Mouse (Mus musculus): ENCODE results near the gene Id2. TPM values are rescaled to one million over a fixed set of nuclear protein-coding genes. Genes with fewer than 3 reads are reported as not detected.

The Id2 gene
- total RNA-seq, 1 experiment, result 14.5 TPM

- peaks cover 2 to 6% of the 10 kb centered on the region in 2 experiments for H3K4me1 ChIP-seq (ENCODE audit: control insufficient read depth in 2 of 2, insufficient read depth in 2 of 2, low read length in 2 of 2, poor library complexity in 1 of 2)
- no peak overlapping the region for H3K27ac ChIP-seq (ENCODE audit: insufficient read depth, low read depth, low read length, poor library complexity, severe bottlenecking)
- no peak overlapping the region for H3K4me3 ChIP-seq (ENCODE audit: insufficient read depth in 1 of 2, low read depth in 1 of 2, low read length in 2 of 2, poor library complexity in 1 of 2, severe bottlenecking in 1 of 2)
- H3K36me3 ChIP-seq (ENCODE audit: control insufficient read depth, insufficient read depth, low read length, poor library complexity, severe bottlenecking), result no peaks in the 10 kb centered on the region
- no peaks in the 10 kb centered on the region for H3K9me3 ChIP-seq (ENCODE audit: control insufficient read depth, insufficient read depth, low read depth, low read length)
- in situ Hi-C loops (cut with MboI; ENCODE audit: low sequenced_read_pairs in 2 of 2, unreplicated experiment in 2 of 2), result no loop called here
- no peak overlapping the region for H3K9ac ChIP-seq (ENCODE audit: insufficient read depth, low read depth, low read length, poor library complexity, severe bottlenecking)
- no peak for DNase-seq (ENCODE audit: low read depth, low spot score)
- TF ChIP-seq CHD2 (IDR thresholded peaks at IDR 0.05; ENCODE audit: low read depth, low read length), result no peak
- no peak for TF ChIP-seq HCFC1 (IDR thresholded peaks at IDR 0.05; ENCODE audit: borderline replicate concordance, insufficient read depth, low read length)
- no peak for TF ChIP-seq ZNF384 (IDR thresholded peaks at IDR 0.05; ENCODE audit: low read depth, low read length)
- TF ChIP-seq MAFK (IDR thresholded peaks at IDR 0.05; ENCODE audit: insufficient read depth, low read depth, low read length), result no peak
- TF ChIP-seq ZC3H11A (IDR thresholded peaks at IDR 0.05; ENCODE audit: borderline replicate concordance, low read depth, low read length), result no peak
These were observed 22.3 kb upstream of the Id2 start for GRCm38 (mm10) chr12:25119278-25119677.

GRCm38 (mm10) chr12:25117856-25118511 is 21.0 kb upstream of the Id2 start:
- DNase-seq (ENCODE audit: low read depth, low spot score), result no peak
- Histone ChIP-seq H3K9me3 (ENCODE audit: control insufficient read depth, insufficient read depth, low read depth, low read length) (no peaks in the 10 kb centered on the region), H3K27ac (ENCODE audit: insufficient read depth, low read depth, low read length, poor library complexity, severe bottlenecking) (no peak overlapping the region), H3K9ac (ENCODE audit: insufficient read depth, low read depth, low read length, poor library complexity, severe bottlenecking) (no peak overlapping the region), H3K36me3 (ENCODE audit: control insufficient read depth, insufficient read depth, low read length, poor library complexity, severe bottlenecking) (no peaks in the 10 kb centered on the region), H3K4me1 (ENCODE audit: control insufficient read depth in 2 of 2, insufficient read depth in 2 of 2, low read length in 2 of 2, poor library complexity in 1 of 2) (peaks cover 0 to 2% of the 10 kb centered on the region in 2 experiments; a peak in 2 of 4 replicates), H3K4me3 (ENCODE audit: insufficient read depth in 1 of 2, low read depth in 1 of 2, low read length in 2 of 2, poor library complexity in 1 of 2, severe bottlenecking in 1 of 2) (no peak overlapping the region)
- in situ Hi-C loops (cut with MboI; ENCODE audit: low sequenced_read_pairs in 2 of 2, unreplicated experiment in 2 of 2), result no loop called here
- TF ChIP-seq MAFK (IDR thresholded peaks at IDR 0.05; ENCODE audit: insufficient read depth, low read depth, low read length) (no peak), HCFC1 (IDR thresholded peaks at IDR 0.05; ENCODE audit: borderline replicate concordance, insufficient read depth, low read length) (no peak), ZC3H11A (IDR thresholded peaks at IDR 0.05; ENCODE audit: borderline replicate concordance, low read depth, low read length) (no peak), CHD2 (IDR thresholded peaks at IDR 0.05; ENCODE audit: low read depth, low read length) (no peak), ZNF384 (IDR thresholded peaks at IDR 0.05; ENCODE audit: low read depth, low read length) (no peak)

- Histone ChIP-seq H3K9me3 (ENCODE audit: control insufficient read depth, insufficient read depth, low read depth, low read length) (no peaks in the 10 kb centered on the region), H3K9ac (ENCODE audit: insufficient read depth, low read depth, low read length, poor library complexity, severe bottlenecking) (no peak overlapping the region), H3K27ac (ENCODE audit: insufficient read depth, low read depth, low read length, poor library complexity, severe bottlenecking) (no peak overlapping the region), H3K36me3 (ENCODE audit: control insufficient read depth, insufficient read depth, low read length, poor library complexity, severe bottlenecking) (no peaks in the 10 kb centered on the region), H3K4me3 (ENCODE audit: insufficient read depth in 1 of 2, low read depth in 1 of 2, low read length in 2 of 2, poor library complexity in 1 of 2, severe bottlenecking in 1 of 2) (no peak overlapping the region), H3K4me1 (ENCODE audit: control insufficient read depth in 2 of 2, insufficient read depth in 2 of 2, low read length in 2 of 2, poor library complexity in 1 of 2) (no peaks in the 10 kb centered on the region; a peak in 2 of 4 replicates)
- no peak for DNase-seq (ENCODE audit: low read depth, low spot score)
- no peak for TF ChIP-seq ZC3H11A (IDR thresholded peaks at IDR 0.05; ENCODE audit: borderline replicate concordance, low read depth, low read length)
- TF ChIP-seq HCFC1 (IDR thresholded peaks at IDR 0.05; ENCODE audit: borderline replicate concordance, insufficient read depth, low read length), result no peak
- TF ChIP-seq ZNF384 (IDR thresholded peaks at IDR 0.05; ENCODE audit: low read depth, low read length), result no peak
- no peak for TF ChIP-seq MAFK (IDR thresholded peaks at IDR 0.05; ENCODE audit: insufficient read depth, low read depth, low read length)
- TF ChIP-seq CHD2 (IDR thresholded peaks at IDR 0.05; ENCODE audit: low read depth, low read length), result no peak
- in situ Hi-C loops (cut with MboI; ENCODE audit: low sequenced_read_pairs in 2 of 2, unreplicated experiment in 2 of 2), result no loop called here
These were observed 19.2 kb upstream of the Id2 start for GRCm38 (mm10) chr12:25116126-25116525.

GRCm38 (mm10) chr12:25114426-25114825 is 17.5 kb upstream of the Id2 start:
- H3K27ac ChIP-seq (ENCODE audit: insufficient read depth, low read depth, low read length, poor library complexity, severe bottlenecking), result no peak overlapping the region
- no peaks in the 10 kb centered on the region for H3K9me3 ChIP-seq (ENCODE audit: control insufficient read depth, insufficient read depth, low read depth, low read length)
- no peak overlapping the region for H3K4me3 ChIP-seq (ENCODE audit: insufficient read depth in 1 of 2, low read depth in 1 of 2, low read length in 2 of 2, poor library complexity in 1 of 2, severe bottlenecking in 1 of 2)
- no peak for DNase-seq (ENCODE audit: low read depth, low spot score)
- in situ Hi-C loops (cut with MboI; ENCODE audit: low sequenced_read_pairs in 2 of 2, unreplicated experiment in 2 of 2), result no loop called here
- TF ChIP-seq ZC3H11A (IDR thresholded peaks at IDR 0.05; ENCODE audit: borderline replicate concordance, low read depth, low read length) (no peak), HCFC1 (IDR thresholded peaks at IDR 0.05; ENCODE audit: borderline replicate concordance, insufficient read depth, low read length) (no peak), MAFK (IDR thresholded peaks at IDR 0.05; ENCODE audit: insufficient read depth, low read depth, low read length) (no peak), ZNF384 (IDR thresholded peaks at IDR 0.05; ENCODE audit: low read depth, low read length) (no peak), CHD2 (IDR thresholded peaks at IDR 0.05; ENCODE audit: low read depth, low read length) (no peak)
- H3K36me3 ChIP-seq (ENCODE audit: control insufficient read depth, insufficient read depth, low read length, poor library complexity, severe bottlenecking), result no peaks in the 10 kb centered on the region
- peaks cover 0 to 6% of the 10 kb centered on the region in 2 experiments; a peak in 2 of 4 replicates for H3K4me1 ChIP-seq (ENCODE audit: control insufficient read depth in 2 of 2, insufficient read depth in 2 of 2, low read length in 2 of 2, poor library complexity in 1 of 2)
- no peak overlapping the region for H3K9ac ChIP-seq (ENCODE audit: insufficient read depth, low read depth, low read length, poor library complexity, severe bottlenecking)
